Comparison of ENCODE assay signal across 17 mouse cellular contexts in the genomic region with DNA sequence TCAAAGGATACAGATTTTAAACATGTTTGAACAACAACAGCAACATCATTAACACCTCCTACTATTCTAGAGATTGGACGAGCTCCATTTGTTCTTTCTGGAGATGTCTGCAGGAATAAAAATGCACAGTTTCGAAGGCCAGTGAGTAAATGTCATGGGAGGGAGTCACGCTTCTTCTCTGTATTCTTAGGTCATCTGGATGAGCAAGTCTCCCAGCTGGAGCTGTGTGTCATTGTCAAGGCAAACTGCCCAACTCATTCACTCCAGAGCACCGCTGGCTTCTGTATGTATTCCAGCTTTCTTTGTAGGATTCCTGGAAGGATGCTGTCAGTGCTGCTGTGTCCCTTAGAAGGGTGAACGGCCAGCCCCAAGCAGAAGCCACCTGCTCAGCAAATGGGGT.
DNase-seq lines count a peak whose midpoint lies in the region; ATAC-seq and TF ChIP-seq lines count a peak whose summit lies in the region.
"Had no signal": no experiment of that assay in that cellular context is flagged by ENCODE, and none has a peak within 500 bp of the region (broad histone marks: within the 10 kb centered on the region; RNA-seq: fewer than 3 reads in every experiment).

No protein-coding gene starts in this region.

- H3K27me3 ChIP-seq in heart, embryonic 11.5 days (ENCODE audit: control insufficient read depth, insufficient read depth, low read length): no peaks in the 10 kb centered on the region
- no peaks in the 10 kb centered on the region; the same call in 1 of the 2 replicates for H3K27me3 ChIP-seq in stomach, postnatal 0 days (ENCODE audit: control insufficient read depth, insufficient read depth, low read length)
- H3K27me3 ChIP-seq: embryonic facial prominence, embryonic 12.5 days; forebrain, embryonic 13.5 days; liver, embryonic 13.5 days; megakaryocyte, embryonic 14.5 days had no signal

- no peak overlapping the region for H3K9ac ChIP-seq in heart, embryonic 11.5 days (ENCODE audit: low read depth, low read length)
- no peak overlapping the region for H3K9ac ChIP-seq in stomach, postnatal 0 days (ENCODE audit: low read length)
- H3K9ac ChIP-seq: embryonic facial prominence, embryonic 12.5 days; forebrain, embryonic 13.5 days; liver, embryonic 13.5 days had no signal

- ATAC-seq in heart, embryonic 11.5 days (replicated peaks; ENCODE audit: insufficient number of reproducible peaks, low FRiP score, low TSS enrichment): no peak
- ATAC-seq in stomach, postnatal 0 days (ENCODE audit: low FRiP score, low TSS enrichment): no peak; the same call in 1 of the 2 replicates
- ATAC-seq: CD4-positive, CD25-positive, alpha-beta regulatory T cell, adult 4 months; forebrain, embryonic 13.5 days; hindbrain, embryonic 16.5 days had no signal

- peak; percentile 56 to 67 for DNase-seq in heart, adult 18-20 months
- peak; percentile 20 for DNase-seq in urinary bladder, postnatal 14 days (ENCODE audit: low spot score)
- no peak for DNase-seq in urinary bladder, adult 2 months (ENCODE audit: low spot score)
- DNase-seq in heart, adult 9 months (ENCODE audit: low spot score in 2 of 2): peak; percentile 41 to 53
- no peak for DNase-seq in stomach, postnatal 0 days (ENCODE audit: low spot score)
- DNase-seq in spleen, adult 18-20 months: no peak
- DNase-seq in layer of hippocampus, adult 8-10 months (ENCODE audit: low spot score in 2 of 2): no peak
- DNase-seq: cerebellum, adult 9-11 months; kidney, adult 9 months; liver, embryonic 13.5 days; thymus, postnatal 25 days had no signal

- no peaks in the 10 kb centered on the region for H3K36me3 ChIP-seq in heart, embryonic 11.5 days (ENCODE audit: control insufficient read depth, insufficient read depth, low read length)
- H3K36me3 ChIP-seq in stomach, postnatal 0 days (ENCODE audit: control insufficient read depth, insufficient read depth, low read length): no peaks in the 10 kb centered on the region
- H3K36me3 ChIP-seq: embryonic facial prominence, embryonic 12.5 days; liver, embryonic 13.5 days had no signal

- H3K4me2 ChIP-seq in heart, embryonic 11.5 days: no peak overlapping the region
- H3K4me2 ChIP-seq in stomach, postnatal 0 days (replicated peaks; ENCODE audit: low read depth): no peak overlapping the region
- H3K4me2 ChIP-seq: embryonic facial prominence, embryonic 12.5 days; forebrain, embryonic 13.5 days; liver, embryonic 13.5 days had no signal

- 71% methylated on average over 5 of the region's 5 CpGs for WGBS in heart, embryonic 11.5 days (ENCODE audit: insufficient replicate concordance)
- WGBS in stomach, postnatal 0 days: 49% methylated on average over 5 of the region's 5 CpGs

- H3K4me1 ChIP-seq in heart, embryonic 11.5 days (ENCODE audit: control insufficient read depth, insufficient read depth, low read length): 0 out of 2 replicates have a peak, but pooled peaks cover 5% of the 10 kb centered on the region
- H3K4me1 ChIP-seq in stomach, postnatal 0 days (replicated peaks; ENCODE audit: control insufficient read depth, insufficient read depth): no peaks in the 10 kb centered on the region
- H3K4me1 ChIP-seq: embryonic facial prominence, embryonic 12.5 days; forebrain, embryonic 13.5 days; liver, embryonic 13.5 days had no signal

- TF ChIP-seq CTCF in stomach, postnatal 0 days (IDR thresholded peaks at IDR 0.05; ENCODE audit: low read depth): no peak

- H3K9me3 ChIP-seq in heart, embryonic 11.5 days (replicated peaks; ENCODE audit: control insufficient read depth, low read length): no peaks in the 10 kb centered on the region
- H3K9me3 ChIP-seq in stomach, postnatal 0 days (ENCODE audit: control insufficient read depth, low read length): no peaks in the 10 kb centered on the region
- H3K9me3 ChIP-seq: embryonic facial prominence, embryonic 12.5 days; forebrain, embryonic 13.5 days; liver, embryonic 13.5 days; megakaryocyte, embryonic 14.5 days had no signal

- no peak overlapping the region for H3K27ac ChIP-seq in heart, embryonic 11.5 days (ENCODE audit: low read depth, low read length)
- H3K27ac ChIP-seq in stomach, postnatal 0 days (replicated peaks): no peak overlapping the region
- H3K27ac ChIP-seq: embryonic facial prominence, embryonic 12.5 days; forebrain, embryonic 13.5 days; liver, embryonic 13.5 days had no signal

- no peak for TF ChIP-seq EP300 in stomach, postnatal 0 days (optimal IDR thresholded peaks at IDR 0.05)

- H3K4me3 ChIP-seq in heart, embryonic 11.5 days (ENCODE audit: low read depth, low read length): no peak overlapping the region
- H3K4me3 ChIP-seq in stomach, postnatal 0 days (ENCODE audit: low read depth, low read length): no peak overlapping the region
- H3K4me3 ChIP-seq: embryonic facial prominence, embryonic 12.5 days; forebrain, embryonic 13.5 days; liver, embryonic 13.5 days; megakaryocyte, embryonic 14.5 days had no signal

Comparison
In these comparisons a context has a peak if more than half of its experiments do, and no peak if none do; other contexts are left out.
1. DNase-seq: peak in heart, adult 18-20 months (2 of 2), urinary bladder, postnatal 14 days (single experiment) and heart, adult 9 months (2 of 2); none in urinary bladder, adult 2 months (single experiment), stomach, postnatal 0 days (single experiment), spleen, adult 18-20 months (0 of 2) and layer of hippocampus, adult 8-10 months (0 of 2).